Comparison of ENCODE assay signal across 8 mouse cellular contexts in genomic region chr2:84774751-84775150, GRCm38 (mm10). TPM values are rescaled to one million over a fixed set of nuclear protein-coding genes. Genes with fewer than 3 reads are reported as not detected.
DNase-seq lines count a peak whose midpoint lies in the region; ATAC-seq lines count a peak whose summit lies in the region.

No protein-coding gene starts in this region.

- WGBS in intestine, embryonic 16.5 days: 6% methylated on average over 15 of the region's 15 CpGs
- WGBS in liver, embryonic 13.5 days (ENCODE audit: insufficient replicate concordance): 20% methylated on average over 15 of the region's 15 CpGs
- under 1% methylated on average over 14 of the region's 15 CpGs for WGBS in neural tube, embryonic 13.5 days

- peak overlapping the region; percentile 42 for H3K4me3 ChIP-seq in intestine, embryonic 16.5 days (ENCODE audit: low read length)
- peak overlapping the region; percentile 36 for H3K4me3 ChIP-seq in liver, embryonic 13.5 days (replicated peaks)
- peak overlapping the region; percentile 35 for H3K4me3 ChIP-seq in neural tube, embryonic 13.5 days

- peak overlapping the region; percentile 66 for H3K9ac ChIP-seq in intestine, embryonic 16.5 days (ENCODE audit: low read depth, low read length)
- no peak overlapping the region for H3K9ac ChIP-seq in liver, embryonic 13.5 days
- peak overlapping the region; percentile 67 for H3K9ac ChIP-seq in neural tube, embryonic 13.5 days

- H3K27ac ChIP-seq in intestine, embryonic 16.5 days (ENCODE audit: low read length): peak overlapping the region; percentile 45
- H3K27ac ChIP-seq in liver, embryonic 13.5 days: no peak overlapping the region
- H3K27ac ChIP-seq in neural tube, embryonic 13.5 days (replicated peaks): peak overlapping the region; percentile 65

- ATAC-seq in frontal cortex, adult (ENCODE audit: low TSS enrichment): peak; percentile 57; the same call in 1 of the 2 replicates
- peak; percentile 95 for ATAC-seq in intestine, embryonic 16.5 days
- ATAC-seq in liver, embryonic 13.5 days (ENCODE audit: low read depth): peak; percentile 73
- ATAC-seq in neural tube, embryonic 13.5 days (ENCODE audit: low read depth): peak; percentile 92

- no peaks in the 10 kb centered on the region; the same call in 1 of the 2 replicates for H3K27me3 ChIP-seq in intestine, embryonic 16.5 days (replicated peaks; ENCODE audit: control insufficient read depth, insufficient read depth, low read length)
- peaks cover 79% of the 10 kb centered on the region for H3K27me3 ChIP-seq in liver, embryonic 13.5 days
- no peaks in the 10 kb centered on the region for H3K27me3 ChIP-seq in neural tube, embryonic 13.5 days

- no peak for DNase-seq in frontal cortex, postnatal 25 days (ENCODE audit: low spot score in 2 of 2)
- DNase-seq in embryo, embryonic 11 days: peak; percentile 90
- DNase-seq in heart, adult 11 months: peak; percentile 99
- no peak for DNase-seq in liver, embryonic 13.5 days
- no peak for DNase-seq in c-Kit-positive CD71-positive TER-119-positive erythroid progenitor cells, embryonic 14.5 days (ENCODE audit: low spot score)

- H3K4me2 ChIP-seq in intestine, embryonic 16.5 days (ENCODE audit: low read depth, low read length): peak overlapping the region; percentile 48
- peak overlapping the region; percentile 44 for H3K4me2 ChIP-seq in liver, embryonic 13.5 days
- H3K4me2 ChIP-seq in neural tube, embryonic 13.5 days: peak overlapping the region; percentile 58

- H3K4me1 ChIP-seq in intestine, embryonic 16.5 days (ENCODE audit: control insufficient read depth, insufficient read depth, low read length): 0 out of 2 replicates have a peak, but pooled peaks cover 4% of the 10 kb centered on the region
- H3K4me1 ChIP-seq in liver, embryonic 13.5 days (replicated peaks): peaks cover 8% of the 10 kb centered on the region; the same call in 1 of the 2 replicates
- H3K4me1 ChIP-seq in neural tube, embryonic 13.5 days (replicated peaks): peaks cover 21% of the 10 kb centered on the region

- H3K9me3 ChIP-seq in intestine, embryonic 16.5 days (ENCODE audit: control insufficient read depth, low read length): no peaks in the 10 kb centered on the region
- no peaks in the 10 kb centered on the region for H3K9me3 ChIP-seq in liver, embryonic 13.5 days (replicated peaks)
- no peaks in the 10 kb centered on the region for H3K9me3 ChIP-seq in neural tube, embryonic 13.5 days

- no peaks in the 10 kb centered on the region for H3K36me3 ChIP-seq in intestine, embryonic 16.5 days (ENCODE audit: control insufficient read depth, insufficient read depth, low read length)
- 0 out of 2 replicates have a peak, but pooled peaks cover 6% of the 10 kb centered on the region for H3K36me3 ChIP-seq in liver, embryonic 13.5 days
- H3K36me3 ChIP-seq in neural tube, embryonic 13.5 days: 0 out of 2 replicates have a peak, but pooled peaks cover 4% of the 10 kb centered on the region

RNA-seq across cellular contexts. Expression of gene Serping1, which starts 0.5 kb away (rescaled TPM):
- 62.5 and 62.6 TPM in 2 replicates for polyA plus RNA-seq in intestine, embryonic 16.5 days (2015; fragmentation: Nextera tagmentation; extraction: Ambion mirVana)
- 34.0 and 39.6 TPM in 2 replicates for polyA plus RNA-seq in liver, embryonic 13.5 days (2015; fragmentation: Nextera tagmentation; extraction: Ambion mirVana)
- 36.2 and 37.0 TPM in 2 replicates for polyA plus RNA-seq in neural tube, embryonic 13.5 days (2015; fragmentation: Nextera tagmentation; extraction: Ambion mirVana)

RNA-seq across cellular contexts. Expression of gene Ube2l6, which starts 23.9 kb away (rescaled TPM):
- polyA plus RNA-seq in intestine, embryonic 16.5 days (2015; fragmentation: Nextera tagmentation; extraction: Ambion mirVana): 47.5 and 49.9 TPM in 2 replicates
- 404 and 444 TPM in 2 replicates for polyA plus RNA-seq in liver, embryonic 13.5 days (2015; fragmentation: Nextera tagmentation; extraction: Ambion mirVana)
- polyA plus RNA-seq in neural tube, embryonic 13.5 days (2015; fragmentation: Nextera tagmentation; extraction: Ambion mirVana): 17.4 and 18.3 TPM in 2 replicates

RNA-seq across cellular contexts. Expression of gene Gm19426, which starts 31.3 kb away (rescaled TPM):
- 5.1 and 5.4 TPM in 2 replicates for polyA plus RNA-seq in intestine, embryonic 16.5 days (2015; fragmentation: Nextera tagmentation; extraction: Ambion mirVana)
- polyA plus RNA-seq in liver, embryonic 13.5 days (2015; fragmentation: Nextera tagmentation; extraction: Ambion mirVana): 1.5 and 2.2 TPM in 2 replicates
- 4.7 and 7.0 TPM in 2 replicates for polyA plus RNA-seq in neural tube, embryonic 13.5 days (2015; fragmentation: Nextera tagmentation; extraction: Ambion mirVana)

RNA-seq across cellular contexts. Expression of gene Ypel4, which starts 40.9 kb away (rescaled TPM):
- polyA plus RNA-seq in intestine, embryonic 16.5 days (2015; fragmentation: Nextera tagmentation; extraction: Ambion mirVana): 4.3 and 6.0 TPM in 2 replicates
- polyA plus RNA-seq in liver, embryonic 13.5 days (2015; fragmentation: Nextera tagmentation; extraction: Ambion mirVana): 57.8 and 64.2 TPM in 2 replicates
- 18.8 and 19.1 TPM in 2 replicates for polyA plus RNA-seq in neural tube, embryonic 13.5 days (2015; fragmentation: Nextera tagmentation; extraction: Ambion mirVana)

RNA-seq across cellular contexts. Expression of gene Clp1, which starts 47.6 kb away (rescaled TPM):
- polyA plus RNA-seq in intestine, embryonic 16.5 days (2015; fragmentation: Nextera tagmentation; extraction: Ambion mirVana): 28.3 and 28.4 TPM in 2 replicates
- polyA plus RNA-seq in liver, embryonic 13.5 days (2015; fragmentation: Nextera tagmentation; extraction: Ambion mirVana): 60.3 and 69.1 TPM in 2 replicates
- 28.1 and 29.6 TPM in 2 replicates for polyA plus RNA-seq in neural tube, embryonic 13.5 days (2015; fragmentation: Nextera tagmentation; extraction: Ambion mirVana)

Comparison
In these comparisons a context has a peak if more than half of its experiments do, and no peak if none do; other contexts are left out.
1. DNase-seq: peak in embryo, embryonic 11 days (single experiment) and heart, adult 11 months (single experiment); none in frontal cortex, postnatal 25 days (0 of 2), liver, embryonic 13.5 days (single experiment) and c-Kit-positive CD71-positive TER-119-positive erythroid progenitor cells, embryonic 14.5 days (single experiment).
2. Peak in every context shown above with its lines, with median percentiles within 50 percentile points of each other: ATAC-seq, H3K4me2 ChIP-seq and H3K4me3 ChIP-seq.